Mouse (Mus musculus) brain, embryonic 14.5 days (tissue): ENCODE results near the gene Mug2.

Experiments used
- CTCF ChIP-seq: fragments of 200-500 bp; IDR thresholded peaks from 2 replicates; pipeline ENCODE4 v1.5.1; 2012; ENCODE audit warnings: inconsistent platforms, mild to moderate bottlenecking, moderate library complexity, borderline replicate concordance; ENCODE audit not compliant: insufficient read depth, insufficient read length; ENCODE audit errors: extremely low read depth
- POLR2A ChIP-seq: fragments of 200-500 bp; IDR thresholded peaks from 2 replicates; pipeline ENCODE4 v1.6.1; 2012; ENCODE audit warnings: mild to moderate bottlenecking, inconsistent platforms, borderline replicate concordance; ENCODE audit not compliant: poor library complexity, insufficient read depth, insufficient read length, severe bottlenecking; ENCODE audit errors: extremely low read depth

GRCm38 (mm10) chr6:122100904-122101303, 94.3 kb downstream of the Mug2 start:
- no peak for TF ChIP-seq CTCF
- TF ChIP-seq POLR2A, result no peak
